Mouse (Mus musculus) CD4-positive helper T cell, adult 2 months (primary cell): ENCODE measurements around the gene Ret.
A peak's percentile ranks its signal among the peaks of the same experiment; 100 is the strongest.

ENCODE experiments used
- DNase-seq: peaks from one replicate; pipeline ENCODE4 v3.0.0-alpha.2; 2012; ENCODE audit warnings: low read depth, missing footprints, low spot score

Gene Ret

DNA sequence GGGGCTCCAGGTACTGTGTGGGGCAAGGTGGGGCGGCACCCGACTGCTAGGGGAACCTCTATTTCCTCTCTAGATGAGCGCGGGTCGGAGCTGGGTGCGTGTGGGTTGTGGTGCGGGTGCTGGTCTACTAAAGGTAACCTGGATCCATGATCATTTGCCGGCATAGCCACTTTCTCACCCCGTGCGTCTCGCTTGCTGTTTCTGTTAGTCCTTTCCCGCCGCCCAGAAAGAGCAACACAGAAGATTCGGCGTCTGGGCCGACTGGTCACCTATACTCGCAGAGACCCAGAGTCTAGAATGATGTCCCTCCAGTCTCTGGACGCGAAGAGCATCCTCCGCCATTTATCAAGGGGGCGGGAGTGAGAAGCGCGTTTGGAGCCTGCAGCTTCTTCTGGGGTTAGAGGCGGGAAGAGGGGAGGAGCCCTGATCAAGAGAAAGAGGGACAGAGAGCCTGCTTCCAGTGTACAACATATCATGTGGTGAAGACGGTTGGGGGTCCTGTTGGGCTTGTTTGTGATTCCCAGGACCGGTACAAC lies at the start of gene Ret:
Gene Ret, minus strand, starts transcription at position 279 of the 536 bp plus-strand sequence.
- no peak for DNase-seq

DNA sequence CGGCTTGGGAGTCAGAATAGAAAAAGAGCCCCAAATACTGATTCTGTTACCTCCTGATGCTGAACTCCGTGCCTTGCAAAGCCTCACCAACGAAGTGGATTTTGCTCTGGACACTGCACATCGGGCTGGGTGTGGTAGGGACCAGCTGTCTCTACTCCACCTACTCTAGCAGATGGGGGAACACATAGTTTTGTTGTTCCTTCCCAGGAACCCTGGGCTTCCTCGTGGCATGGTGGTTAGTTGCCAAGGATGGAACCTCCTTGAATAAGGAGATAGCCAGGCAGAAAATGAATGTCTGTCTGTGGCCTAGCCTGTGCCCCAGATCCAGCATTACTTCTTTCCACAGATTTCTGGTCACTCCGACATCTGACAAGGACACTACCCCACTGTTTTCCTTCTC lies 49.6 kb upstream of the Ret start:
- no peak for DNase-seq

- DNase-seq = no peak
Observed at GRCm38 (mm10) chr6:118244106-118244505, 46.6 kb upstream of the Ret start.

DNA sequence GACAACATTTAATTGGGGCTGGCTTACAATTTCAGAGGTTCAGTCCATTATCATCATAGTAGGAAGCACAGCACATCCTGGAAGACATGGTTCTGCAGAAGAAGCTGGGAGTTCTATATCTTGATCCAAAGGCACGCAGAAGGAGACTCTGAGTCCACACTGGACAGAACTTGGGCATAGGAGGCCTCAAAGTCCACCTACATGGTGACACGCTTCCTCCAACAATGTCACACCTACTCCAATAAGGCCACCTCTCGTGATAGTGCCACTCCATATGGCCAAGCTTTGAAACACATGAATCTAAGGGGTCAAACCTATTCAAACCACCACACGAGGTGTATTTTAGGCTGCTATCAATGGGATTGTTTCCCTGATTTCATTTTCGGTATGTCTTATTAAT lies 45.4 kb upstream of the Ret start:
- no peak for DNase-seq

- DNase-seq = no peak
Observed at GRCm38 (mm10) chr6:118226072-118226471, 28.6 kb upstream of the Ret start.

DNA sequence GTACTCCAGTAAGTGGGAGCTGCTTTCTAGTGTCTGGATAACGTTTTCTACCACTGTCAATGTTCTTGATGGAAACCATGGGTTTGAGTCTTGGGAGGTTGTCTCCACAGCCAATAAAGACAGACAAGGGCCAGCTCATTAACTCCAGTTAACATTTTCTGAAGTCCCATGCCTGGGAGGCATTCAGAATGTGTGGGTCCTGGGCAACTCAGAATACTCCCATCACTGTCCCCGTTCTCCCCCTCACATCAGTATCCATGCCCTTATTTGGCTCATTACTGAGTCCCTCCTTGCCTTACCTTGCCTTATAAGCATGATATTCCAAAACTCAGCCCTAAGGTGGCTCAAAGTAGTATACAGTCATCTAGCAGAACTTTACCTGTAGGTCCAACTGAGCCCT lies 25.0 kb upstream of the Ret start:
- no peak for DNase-seq

GRCm38 (mm10) chr6:118215676-118216075 lies 18.2 kb upstream of the Ret start:
- DNase-seq = no peak

DNA sequence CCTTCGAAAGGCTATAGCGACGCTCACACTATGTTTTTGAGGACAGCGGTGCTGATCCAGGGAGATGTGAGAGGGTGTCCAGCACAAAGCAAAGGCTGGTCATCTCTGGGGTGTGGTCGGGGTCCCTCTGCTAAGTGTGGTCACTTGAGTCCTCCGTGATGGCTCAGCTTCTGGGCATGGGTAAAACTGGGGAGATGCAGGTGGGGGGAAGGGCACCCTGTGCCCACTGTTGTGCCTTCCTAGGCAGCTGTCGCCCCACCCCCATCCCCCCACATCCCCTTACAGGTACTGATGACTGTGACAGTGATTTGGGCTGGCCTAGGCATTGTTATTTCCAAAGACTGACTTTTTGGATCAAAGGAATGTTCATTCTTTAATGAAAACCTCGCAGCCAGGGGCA lies 10.8 kb upstream of the Ret start:
- DNase-seq = no peak

- no peak for DNase-seq
Observed at GRCm38 (mm10) chr6:118206386-118206785, 8.9 kb upstream of the Ret start.

DNA sequence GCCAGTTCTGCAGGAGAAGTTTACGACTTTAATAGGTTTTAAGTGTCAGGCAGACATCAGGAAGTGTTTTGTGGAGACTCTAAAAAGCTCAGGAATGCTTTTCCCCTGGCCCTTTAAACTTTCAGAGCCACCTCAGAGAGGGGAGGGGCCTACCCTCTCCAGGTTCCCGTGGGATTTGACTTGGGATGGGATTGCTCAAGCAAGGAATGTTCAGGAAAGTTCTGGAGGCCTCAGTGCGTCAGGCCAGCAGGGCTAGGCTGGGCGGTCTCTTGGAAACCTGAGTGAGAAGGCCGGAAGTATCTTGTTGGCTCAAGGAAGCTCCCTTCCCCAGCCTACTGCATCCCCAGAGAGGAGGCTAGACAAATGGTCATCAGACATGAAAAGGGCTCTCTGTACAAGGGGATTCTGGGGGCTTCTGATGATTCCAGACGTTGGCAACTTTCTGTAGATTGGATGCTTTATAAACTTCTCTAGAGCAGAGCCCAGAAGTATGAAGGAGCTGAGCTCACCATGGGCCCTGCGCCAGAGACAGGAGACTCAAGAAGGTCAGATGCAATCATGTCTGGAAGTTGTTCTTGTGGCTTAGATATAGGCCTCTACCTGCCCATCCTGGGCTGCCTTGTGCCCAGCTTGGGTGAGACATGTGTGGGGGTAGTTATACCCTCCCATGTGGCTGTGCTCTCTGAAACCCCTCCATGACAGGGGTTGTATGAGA lies 7.8 kb upstream of the Ret start:
- DNase-seq = no peak

- DNase-seq = no peak
Observed at GRCm38 (mm10) chr6:118204112-118204511, 6.6 kb upstream of the Ret start.

DNA sequence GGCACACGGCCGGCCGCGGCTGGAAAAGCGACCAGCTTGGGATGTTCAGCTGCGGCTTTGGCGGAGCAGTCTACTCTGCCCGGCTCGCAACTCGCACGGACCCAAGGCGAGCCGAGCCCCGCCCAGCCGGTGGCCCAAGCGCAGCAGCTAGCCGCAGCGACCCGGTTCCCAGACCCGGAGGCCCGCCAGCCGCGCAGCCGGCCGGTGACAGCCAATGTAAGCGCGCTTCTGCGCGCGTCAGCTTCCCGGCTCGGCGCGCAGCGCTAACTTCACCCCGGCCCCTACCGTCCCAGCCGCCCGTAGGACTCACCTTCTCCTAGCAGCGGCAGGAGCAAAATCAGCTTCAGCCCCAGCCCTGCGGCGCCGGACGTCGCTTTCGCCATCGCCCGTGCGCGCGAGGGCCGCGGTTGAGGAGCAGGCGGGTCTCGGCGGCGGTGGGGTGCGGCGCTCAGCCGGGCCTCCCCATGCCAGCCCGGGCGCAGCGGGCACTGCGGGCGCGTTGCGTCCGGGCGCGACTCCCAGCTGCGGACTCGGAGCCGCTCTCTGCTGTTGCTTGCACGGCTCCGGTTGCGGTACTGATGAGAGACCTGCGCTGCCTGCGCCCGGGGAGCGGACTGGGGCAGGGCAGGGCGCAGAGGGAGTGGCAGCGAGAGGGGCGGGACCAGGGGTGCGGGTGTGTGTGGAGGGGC lies 623 bp downstream of the Ret start:
- peak; percentile 40 for DNase-seq

DNA sequence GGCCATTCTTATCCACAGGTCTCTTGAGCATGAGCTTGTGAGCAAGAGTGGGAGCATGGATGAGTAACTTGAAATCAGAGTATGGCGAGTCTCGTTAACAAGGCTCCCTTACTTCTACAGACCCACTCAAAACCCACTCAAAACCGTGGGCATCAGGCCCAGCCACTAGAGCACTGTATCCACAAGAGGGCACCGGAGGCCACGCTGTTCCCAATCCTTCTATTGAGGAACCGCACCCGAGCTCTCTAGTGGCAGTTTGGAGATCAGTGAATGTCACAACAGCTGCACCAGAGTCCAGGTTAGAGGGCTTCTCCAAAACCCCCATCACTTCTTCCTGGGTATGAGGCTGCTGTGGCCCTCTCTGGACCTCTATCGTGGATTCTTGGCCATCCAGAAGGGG lies 2.4 kb downstream of the Ret start:
- no peak for DNase-seq

DNA sequence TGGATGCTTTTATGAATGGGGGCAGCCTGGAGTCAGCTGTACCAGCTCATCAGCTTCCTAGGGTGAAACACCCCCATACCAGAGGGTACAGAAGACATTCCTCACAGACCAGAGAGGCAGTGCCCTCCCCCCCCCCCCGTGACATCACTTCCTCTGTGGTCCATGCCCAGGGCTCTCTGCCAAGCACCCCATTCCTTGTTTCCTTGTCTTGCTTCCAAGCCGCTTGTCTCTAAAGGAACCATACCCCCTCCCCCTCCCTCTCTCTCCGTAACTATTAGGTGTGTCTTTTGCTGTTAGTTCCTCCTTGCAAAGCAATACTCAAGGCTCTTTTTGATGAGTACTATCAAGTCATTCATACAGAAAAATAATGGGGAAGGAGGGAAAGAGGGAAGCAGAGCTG lies 4.6 kb downstream of the Ret start:
- DNase-seq = no peak

GRCm38 (mm10) chr6:118192199-118192598 lies 5.3 kb downstream of the Ret start:
- DNase-seq = no peak

DNA sequence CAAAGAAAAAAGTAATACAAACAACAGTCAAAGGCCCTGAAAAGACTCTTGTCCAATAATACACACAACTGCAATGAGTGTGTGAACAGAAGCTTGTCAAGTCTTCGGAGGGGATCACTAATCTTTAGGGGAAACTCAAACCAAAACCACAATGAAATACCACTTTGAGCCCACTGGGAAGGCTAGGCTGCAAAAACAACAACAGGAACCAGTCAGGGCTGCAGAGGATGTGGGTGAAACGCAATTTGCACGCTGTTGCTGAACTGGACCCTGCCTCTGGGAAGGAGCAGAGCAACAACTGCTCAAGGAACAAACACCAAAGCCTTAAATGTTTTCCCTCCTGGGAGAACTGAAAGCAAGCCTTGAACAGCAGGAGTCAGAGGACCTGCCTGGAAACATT lies 7.8 kb downstream of the Ret start:
- DNase-seq = no peak

GRCm38 (mm10) chr6:118188599-118188998 lies 8.9 kb downstream of the Ret start:
- no peak for DNase-seq

GRCm38 (mm10) chr6:118187285-118187641 lies 10.3 kb downstream of the Ret start:
- no peak for DNase-seq

DNA sequence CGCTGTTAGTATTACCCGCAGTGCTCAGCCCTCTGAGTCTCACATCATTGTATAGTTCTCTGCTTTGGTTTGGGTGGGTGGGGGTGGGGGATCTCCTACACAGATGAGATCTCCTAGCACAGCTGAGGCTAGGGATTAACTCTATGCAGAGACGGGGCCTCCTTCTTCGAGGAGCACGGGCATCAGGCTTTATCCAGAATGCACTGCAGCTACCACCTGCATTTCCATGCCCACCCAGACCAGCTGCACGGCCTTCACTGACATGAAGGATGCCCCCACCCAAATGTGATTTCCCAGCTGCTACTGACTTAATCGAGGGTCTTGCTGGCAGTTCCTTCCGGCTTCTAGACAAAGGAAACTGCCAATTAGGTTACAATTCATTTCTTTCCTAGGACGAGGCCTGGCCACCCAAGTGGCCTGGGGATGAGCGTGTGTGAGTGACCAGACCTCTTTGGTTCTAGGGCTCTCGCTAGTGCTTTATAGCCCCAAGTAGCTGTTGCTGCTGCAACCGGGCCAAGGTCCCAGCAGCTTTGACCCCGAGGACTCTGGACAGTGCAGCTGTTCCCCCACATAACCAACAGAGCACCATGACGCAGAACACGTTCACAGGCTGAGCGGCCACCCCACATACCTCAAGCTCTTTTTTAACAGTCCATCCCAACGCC lies 10.8 kb downstream of the Ret start:
- DNase-seq = no peak

- no peak for DNase-seq
Observed at GRCm38 (mm10) chr6:118184126-118184525, 13.4 kb downstream of the Ret start.

DNA sequence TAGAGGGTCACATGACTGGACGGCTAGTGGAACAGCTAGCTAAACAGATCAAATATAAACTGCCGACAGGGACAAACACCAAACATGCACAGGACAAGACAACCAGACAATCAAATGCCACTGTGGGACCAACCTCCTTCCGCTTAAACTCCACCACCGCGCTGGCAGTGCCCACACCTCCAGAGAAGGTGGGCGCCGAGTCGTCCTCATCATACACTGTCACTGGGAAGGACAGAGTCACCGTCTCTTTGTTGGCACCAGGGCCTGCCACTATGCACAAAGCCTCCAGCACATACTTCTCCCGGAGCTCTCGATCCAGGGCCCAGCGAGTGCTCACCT lies 17.5 kb downstream of the Ret start:
- no peak for DNase-seq

DNA sequence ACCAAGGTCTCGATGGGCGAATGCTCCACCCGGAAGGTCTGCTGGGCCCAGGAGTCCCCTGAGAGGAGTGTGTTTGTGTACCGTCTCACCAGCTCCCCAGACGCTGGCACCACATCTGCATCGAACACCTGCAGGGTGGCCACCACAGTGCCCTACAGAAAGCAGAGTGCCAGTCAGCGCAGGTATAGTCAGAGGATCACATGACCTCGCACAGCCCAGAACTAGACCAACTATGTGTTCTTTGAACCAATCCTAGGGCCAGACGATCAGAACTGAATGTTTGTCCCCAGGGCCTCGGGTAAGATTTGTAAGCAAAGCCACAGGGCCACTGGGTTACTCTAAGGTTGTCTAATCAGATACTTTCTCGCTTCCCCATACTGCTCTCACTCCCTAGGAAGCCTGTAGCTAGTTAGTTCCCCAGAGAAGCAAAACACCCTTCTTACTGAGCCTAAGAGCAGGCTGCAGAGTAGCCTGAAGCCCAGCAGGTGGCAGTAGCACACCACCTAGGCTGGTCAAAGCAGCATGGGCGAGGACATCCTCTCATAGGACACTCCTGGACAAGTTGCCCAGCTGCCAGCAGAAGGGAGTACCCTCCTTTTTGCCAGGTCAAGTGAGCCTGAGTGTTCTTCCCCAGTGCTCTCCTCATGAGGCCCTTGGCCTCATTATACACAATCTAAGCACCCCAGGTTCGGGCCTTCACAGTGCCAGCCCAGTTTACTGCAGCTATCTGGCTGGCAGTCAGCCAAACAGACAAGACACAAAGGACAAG lies 18.0 kb downstream of the Ret start:
- peak; percentile 73 for DNase-seq
